Mouse (Mus musculus) Patski (cell line): ENCODE data around the gene Ankrd13c. TPM values are rescaled to one million over a fixed set of nuclear protein-coding genes. Genes with fewer than 3 reads are reported as not detected.
"Not testable (repeated sequence)": the region's sequence is repeated elsewhere in the genome, so short reads cannot be mapped to it uniquely, and the experiment has no call there.

ENCODE experiments used
- ATAC-seq: fragments of 100-300 bp; one replicate; pipeline ENCODE4 v1.8.0; 2021
- CTCF ChIA-PET: fragments of 350-600 bp; sonication (Branson Sonifier 250); formaldehyde crosslinking; loops from one replicate; lab custom pipeline; 2022; ENCODE audit warnings: inconsistent platforms; lab: Charles Lee
- POLR2A ChIA-PET: fragments of 350-600 bp; sonication (Branson Sonifier 250); formaldehyde crosslinking; loops from one replicate; lab custom pipeline; 2022; ENCODE audit warnings: antibody characterized with exemption, inconsistent platforms; lab: Charles Lee
- DNase-seq: peaks from one replicate; pipeline ENCODE4 v3.0.0-alpha.2; 2011; ENCODE audit warnings: low read depth, low spot score
- H3K27me3 ChIP-seq: fragments of 371-371 bp; one replicate; pipeline ENCODE4 v1.5.1; 2021
- CTCF ChIP-seq: fragments of 100-300 bp; IDR thresholded peaks from one replicate; pipeline ENCODE4 v1.5.1; 2021
- in situ Hi-C: fragments of 300-500 bp; cut with MboI; formaldehyde crosslinking; loops from 3 replicates; pipeline ENCODE4 v1.11.1; 2018; ENCODE audit warnings: low pct_unique_long_range_greater_than_20kb, mixed read lengths
- polyA plus RNA-seq: library from polyadenylated mRNA; unstranded; gene quantifications from one replicate; pipeline ENCODE4 v1.2.3, GENCODE M21; 2021

Ankrd13c gene
- polyA plus RNA-seq, 1 experiment from 2014 or later = 90.6 TPM

GRCm38 (mm10) chr3:157924692-157925328, 22.2 kb upstream of the Ankrd13c start, which contains the start of gene Cth:
Gene Cth, minus strand, starts transcription at chr3:157925077.
- no peak for DNase-seq
- POLR2A ChIA-PET = interaction anchor here (0.7 kb wide), 1 partner anchor 22 kb away, joined by 3 read pairs; the partner anchor contains the start of gene Ankrd13c
- in situ Hi-C loops = no loop called here
- CTCF ChIA-PET = interaction anchor here (1.1 to 2.5 kb wide), 2 partner anchors 9 to 13 kb away, joined by 3 to 9 read pairs; no protein-coding TSS in a partner anchor
- H3K27me3 ChIP-seq = no peaks in the 10 kb centered on the region
- ATAC-seq = peak; percentile 98
- no peak for TF ChIP-seq CTCF

DNA sequence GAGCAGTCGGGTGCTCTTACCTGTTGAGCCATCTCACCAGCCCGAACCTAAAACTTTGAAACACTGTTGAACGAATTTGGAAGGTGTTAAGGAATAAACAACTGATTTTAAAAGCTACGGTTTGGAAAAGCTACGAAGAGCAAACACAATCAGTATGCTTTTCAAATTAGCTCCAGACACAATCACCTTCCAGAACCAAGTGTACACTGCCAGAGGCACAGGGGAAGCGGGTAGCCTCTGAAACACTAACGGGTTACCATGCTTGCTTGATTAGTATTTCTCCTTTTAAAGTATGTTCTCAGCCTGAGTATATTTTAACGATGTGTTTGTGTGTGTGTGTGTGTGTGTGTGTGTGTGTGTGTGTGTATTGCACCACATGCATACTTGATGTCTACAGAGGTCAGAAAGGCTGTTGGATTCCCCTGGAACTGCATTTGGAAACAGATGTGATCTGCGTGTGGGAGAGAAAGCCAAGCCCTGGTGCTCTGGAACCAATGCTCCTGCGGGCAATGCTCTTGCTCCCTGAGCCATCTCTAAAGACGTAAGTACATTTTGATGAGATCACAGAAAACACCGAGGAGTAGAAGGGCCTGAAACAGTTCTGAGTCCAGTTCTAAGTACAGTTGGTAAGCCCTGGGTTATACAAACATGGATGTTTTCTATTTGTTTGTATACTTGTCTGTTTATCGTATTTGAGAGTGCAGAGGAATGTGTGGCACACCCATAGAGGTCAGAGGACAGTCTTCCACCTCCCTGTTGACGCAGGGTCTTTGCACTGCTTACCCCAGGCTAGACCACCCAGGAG, 21.1 kb upstream of the Ankrd13c start:
- in situ Hi-C loops = no loop called here
- POLR2A ChIA-PET = no interaction called here
- CTCF ChIA-PET = interaction anchor here (1.1 to 2.5 kb wide), 2 partner anchors 8 to 12 kb away, joined by 3 to 9 read pairs; no protein-coding TSS in a partner anchor
- ATAC-seq (no peak), DNase-seq (no peak)
- TF ChIP-seq CTCF = no peak
- H3K27me3 ChIP-seq = no peaks in the 10 kb centered on the region

GRCm38 (mm10) chr3:157926761-157927160, 20.3 kb upstream of the Ankrd13c start:
- DNase-seq (no peak), ATAC-seq (no peak)
- TF ChIP-seq CTCF = no peak
- CTCF ChIA-PET = interaction anchor here (2.5 kb wide), 1 partner anchor 11 kb away, joined by 9 read pairs; no protein-coding TSS in a partner anchor
- H3K27me3 ChIP-seq = no peaks in the 10 kb centered on the region
- in situ Hi-C loops = no loop called here
- POLR2A ChIA-PET = interaction anchor here (0.7 kb wide), 1 partner anchor 56 kb away, joined by 4 read pairs; no protein-coding TSS in a partner anchor

DNA sequence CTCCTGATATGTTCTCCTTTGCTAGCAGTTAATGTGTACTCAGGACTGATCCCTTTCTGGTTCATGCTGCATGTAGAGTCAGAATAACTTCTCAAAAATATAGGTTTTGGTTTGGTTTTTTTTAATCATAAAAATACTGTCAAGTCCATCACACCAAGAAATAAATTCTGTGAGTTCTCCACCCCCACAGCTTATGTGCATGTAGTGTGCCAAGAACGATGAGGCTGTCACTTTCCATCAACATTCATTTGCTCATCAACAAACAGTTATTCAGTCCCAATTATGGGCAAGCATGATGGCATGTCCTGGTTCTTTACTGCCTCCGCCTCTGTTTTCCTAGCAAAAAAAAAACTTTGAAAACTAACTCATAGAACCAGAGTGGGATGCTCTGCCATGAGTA, 18.3 kb upstream of the Ankrd13c start:
- no peak for TF ChIP-seq CTCF
- CTCF ChIA-PET = interaction anchor here (0.9 to 1.2 kb wide), 4 partner anchors 9 to 28 kb away, joined by 3 to 4 read pairs (median 3); no protein-coding TSS in a partner anchor
- POLR2A ChIA-PET = no interaction called here
- in situ Hi-C loops = no loop called here
- ATAC-seq (no peak), DNase-seq (no peak)
- no peaks in the 10 kb centered on the region for H3K27me3 ChIP-seq

GRCm38 (mm10) chr3:157929417-157929816, 17.6 kb upstream of the Ankrd13c start:
- DNase-seq = no peak
- no peak for ATAC-seq
- no peak for TF ChIP-seq CTCF
- in situ Hi-C loops = no loop called here
- ChIA-PET POLR2A (interaction anchor here (1.2 kb wide), 1 partner anchor 18 kb away, joined by 4 read pairs; no protein-coding TSS in a partner anchor), CTCF (interaction anchor here (1.0 kb wide), 1 partner anchor 11 kb away, joined by 4 read pairs; no protein-coding TSS in a partner anchor)
- no peaks in the 10 kb centered on the region for H3K27me3 ChIP-seq

DNA sequence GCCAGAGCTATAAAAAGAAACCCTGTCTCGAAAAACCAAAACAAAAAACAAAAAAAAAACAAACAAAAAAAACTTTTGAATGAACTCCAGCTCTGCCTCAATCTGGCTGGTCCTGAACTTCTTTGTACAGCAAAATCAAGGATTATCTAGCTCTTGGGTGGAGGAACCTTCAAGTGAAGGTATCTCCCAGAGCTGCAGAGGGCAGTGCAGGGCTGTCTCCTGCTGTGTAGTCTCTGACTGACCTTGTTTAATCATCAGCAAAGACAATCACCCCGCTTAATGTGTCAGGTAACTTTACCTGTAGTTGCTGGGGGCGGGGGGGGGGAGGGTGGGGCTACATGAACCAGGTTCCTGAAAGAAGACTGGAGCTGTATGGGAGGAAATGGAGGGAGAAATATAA, 15.4 kb upstream of the Ankrd13c start:
- no peaks in the 10 kb centered on the region for H3K27me3 ChIP-seq
- POLR2A ChIA-PET = interaction anchor here (1.0 kb wide), 1 partner anchor 15 kb away, joined by 3 read pairs; no protein-coding TSS in a partner anchor
- CTCF ChIA-PET = interaction anchor here (0.9 to 1.6 kb wide), 4 partner anchors 10 to 76 kb away, joined by 3 read pairs; no protein-coding TSS in a partner anchor
- ATAC-seq = no peak
- in situ Hi-C loops = no loop called here
- TF ChIP-seq CTCF = peak; percentile 57
- DNase-seq = no peak

DNA sequence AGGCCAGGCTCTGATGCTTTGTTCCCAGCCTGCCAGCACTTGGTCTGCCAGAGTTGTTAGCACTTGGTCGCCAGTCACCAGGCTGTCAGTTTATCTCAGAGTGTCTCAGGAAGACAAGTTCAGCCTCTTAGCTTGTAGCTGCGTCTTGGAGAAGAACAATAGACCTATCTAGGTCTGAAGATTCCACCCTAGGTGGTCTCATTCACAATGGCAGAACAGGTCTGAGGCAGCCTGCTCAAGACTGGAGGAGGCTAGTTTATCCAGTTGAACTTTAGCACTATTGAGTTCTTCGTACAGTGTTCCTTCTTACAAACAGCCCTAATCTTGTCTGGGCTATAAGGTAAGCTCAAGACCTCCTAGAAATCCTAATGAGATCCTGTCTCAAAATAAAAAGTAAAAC, 15.0 kb upstream of the Ankrd13c start:
- H3K27me3 ChIP-seq = no peaks in the 10 kb centered on the region
- POLR2A ChIA-PET = interaction anchor here (1.0 kb wide), 1 partner anchor 14 kb away, joined by 3 read pairs; no protein-coding TSS in a partner anchor
- no peak for TF ChIP-seq CTCF
- in situ Hi-C loops = no loop called here
- ATAC-seq (no peak), DNase-seq (no peak)
- CTCF ChIA-PET = interaction anchor here (0.9 to 1.6 kb wide), 4 partner anchors 9 to 23 kb away, joined by 3 read pairs; no protein-coding TSS in a partner anchor

- DNase-seq, H3K27me3 ChIP-seq, in situ Hi-C loops, POLR2A ChIA-PET, ATAC-seq: not testable (repeated sequence)
- CTCF ChIA-PET = interaction anchor here (0.9 to 1.8 kb wide), 9 partner anchors 8 to 56 kb away, joined by 3 to 8 read pairs (median 3); partner anchors contain the start of genes Ankrd13c and Cth
Measured at GRCm38 (mm10) chr3:157933223-157933622, 13.8 kb upstream of the Ankrd13c start.

DNA sequence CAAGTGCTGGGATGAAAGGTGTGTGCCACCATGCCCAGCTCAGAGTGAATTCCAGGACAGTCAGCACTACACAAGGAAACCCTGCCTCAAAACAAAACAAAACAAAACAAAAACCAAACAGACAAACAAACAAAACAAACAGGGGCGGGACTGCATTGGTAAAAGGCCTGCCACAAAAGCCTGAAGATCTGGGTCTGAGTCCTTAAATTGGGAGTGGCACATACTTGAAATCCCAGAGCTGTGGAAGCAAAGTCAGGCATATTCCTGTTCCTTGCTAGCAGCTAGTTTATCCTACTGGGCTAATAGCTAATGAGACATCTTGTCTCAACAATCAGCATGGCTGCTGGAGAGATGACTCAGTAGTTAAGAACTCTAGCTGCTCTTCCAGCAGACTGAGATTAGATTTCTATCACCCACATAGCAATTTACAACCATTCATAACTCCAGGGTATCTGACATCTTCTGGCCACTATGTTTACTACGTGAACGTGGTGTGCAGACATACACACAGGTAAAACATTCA, 12.7 kb upstream of the Ankrd13c start:
- DNase-seq (no peak), ATAC-seq (peak; percentile 99)
- ChIA-PET POLR2A (interaction anchor here (0.7 to 1.2 kb wide), 2 partner anchors 11 to 16 kb away, joined by 3 read pairs; no protein-coding TSS in a partner anchor), CTCF (interaction anchor here (0.8 to 1.8 kb wide), 8 partner anchors 8 to 72 kb away, joined by 3 to 8 read pairs (median 4); partner anchors contain the start of genes Ankrd13c and Cth)
- H3K27me3 ChIP-seq = no peaks in the 10 kb centered on the region
- in situ Hi-C loops = no loop called here
- TF ChIP-seq CTCF = peak; percentile 30

DNA sequence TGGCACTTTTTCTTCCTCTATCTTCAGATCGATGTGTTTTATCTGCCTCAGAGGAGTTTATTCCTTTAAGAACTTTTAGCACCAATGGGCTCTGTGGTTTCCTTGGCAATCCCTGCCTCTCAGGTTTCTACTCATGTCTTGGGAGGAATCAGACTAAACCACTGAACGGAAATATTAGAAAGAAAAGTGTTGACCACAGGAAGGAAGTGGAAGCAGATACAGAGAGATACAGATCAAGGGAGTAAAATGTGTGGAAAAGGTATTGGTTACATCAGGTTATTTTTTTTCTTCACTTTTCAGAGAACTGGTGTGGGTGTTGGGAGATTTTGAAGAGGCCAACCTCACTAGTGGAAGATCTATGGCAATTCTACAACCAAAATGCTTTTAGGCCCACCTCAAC, 8.5 kb upstream of the Ankrd13c start:
- no peak for DNase-seq
- CTCF ChIA-PET = interaction anchor here (1.0 to 3.2 kb wide), 4 partner anchors 13 to 58 kb away, joined by 3 to 9 read pairs (median 3); partner anchors contain the start of gene Cth
- POLR2A ChIA-PET = interaction anchor here (0.9 kb wide), 1 partner anchor 9 kb away, joined by 3 read pairs; no protein-coding TSS in a partner anchor
- H3K27me3 ChIP-seq = no peaks in the 10 kb centered on the region
- no peak for TF ChIP-seq CTCF
- ATAC-seq = no peak
- in situ Hi-C loops = no loop called here
